ENCODE assay signal across 21 mouse cellular contexts in genomic region chr16:13363141-13363540, GRCm38 (mm10).
"Had no signal": no experiment of that assay in that cellular context is flagged by ENCODE, and none has a peak within 500 bp of the region (broad histone marks: within the 10 kb centered on the region; RNA-seq: fewer than 3 reads in every experiment).

No protein-coding gene starts in this region.

- H3K9me3 ChIP-seq: heart, embryonic 13.5 days; heart, embryonic 15.5 days; hindbrain, embryonic 13.5 days; hindbrain, embryonic 15.5 days; kidney, embryonic 15.5 days; limb, embryonic 13.5 days; limb, embryonic 15.5 days had no signal

- DNase-seq: forebrain, postnatal 0 days; gastrocnemius, postnatal 14 days; gastrocnemius, postnatal 36 days; heart, adult 18-20 months; heart, postnatal 14 days; kidney, adult 11 months; kidney, adult 2 months; kidney, adult 9 months; kidney, postnatal 14 days; layer of hippocampus, postnatal 36 days; left cerebral cortex, postnatal 4 days had no signal

- H3K27ac ChIP-seq: heart, embryonic 13.5 days; heart, embryonic 15.5 days; hindbrain, embryonic 13.5 days; hindbrain, embryonic 15.5 days; hindbrain, postnatal 0 days; kidney, embryonic 15.5 days; kidney, postnatal 0 days; limb, embryonic 13.5 days; limb, embryonic 15.5 days; liver, embryonic 14.5 days had no signal

- H3K4me3 ChIP-seq: heart, embryonic 13.5 days; heart, embryonic 15.5 days; hindbrain, embryonic 13.5 days; hindbrain, embryonic 15.5 days; kidney, embryonic 15.5 days; limb, embryonic 13.5 days; limb, embryonic 15.5 days had no signal

- H3K36me3 ChIP-seq: heart, embryonic 13.5 days; heart, embryonic 15.5 days; hindbrain, embryonic 13.5 days; hindbrain, embryonic 15.5 days; kidney, embryonic 15.5 days; limb, embryonic 13.5 days; limb, embryonic 15.5 days had no signal

- H3K9ac ChIP-seq: forebrain, postnatal 0 days; heart, embryonic 13.5 days; heart, embryonic 15.5 days; hindbrain, embryonic 13.5 days; hindbrain, embryonic 15.5 days; kidney, embryonic 15.5 days; limb, embryonic 13.5 days; limb, embryonic 15.5 days; liver, embryonic 14.5 days had no signal
